Mouse (Mus musculus): ENCODE measurements around the gene Cfap43. TPM values are rescaled to one million over a fixed set of nuclear protein-coding genes. Genes with fewer than 3 reads are reported as not detected.

Gene Cfap43
- total RNA-seq, 1 experiment, result 1.5 TPM

GRCm38 (mm10) chr19:47698266-47698665, 220.8 kb downstream of the Cfap43 start:
- TF ChIP-seq MAFK (IDR thresholded peaks at IDR 0.05; ENCODE audit: insufficient read depth, low read depth, low read length) (no peak), CHD2 (IDR thresholded peaks at IDR 0.05; ENCODE audit: low read depth, low read length) (no peak), ZNF384 (IDR thresholded peaks at IDR 0.05; ENCODE audit: low read depth, low read length) (no peak), HCFC1 (IDR thresholded peaks at IDR 0.05; ENCODE audit: borderline replicate concordance, insufficient read depth, low read length) (no peak), ZC3H11A (IDR thresholded peaks at IDR 0.05; ENCODE audit: borderline replicate concordance, low read depth, low read length) (no peak)
- Histone ChIP-seq H3K27ac (ENCODE audit: insufficient read depth, low read depth, low read length, poor library complexity, severe bottlenecking) (no peak overlapping the region), H3K4me1 (ENCODE audit: control insufficient read depth in 2 of 2, insufficient read depth in 2 of 2, low read length in 2 of 2, poor library complexity in 1 of 2) (peaks cover 0 to 2% of the 10 kb centered on the region in 2 experiments; a peak in 1 of 4 replicates), H3K4me3 (ENCODE audit: insufficient read depth in 1 of 2, low read depth in 1 of 2, low read length in 2 of 2, poor library complexity in 1 of 2, severe bottlenecking in 1 of 2) (no peak overlapping the region), H3K9me3 (ENCODE audit: control insufficient read depth, insufficient read depth, low read depth, low read length) (no peaks in the 10 kb centered on the region), H3K36me3 (ENCODE audit: control insufficient read depth, insufficient read depth, low read length, poor library complexity, severe bottlenecking) (no peaks in the 10 kb centered on the region), H3K9ac (ENCODE audit: insufficient read depth, low read depth, low read length, poor library complexity, severe bottlenecking) (no peak overlapping the region)
- no peak for DNase-seq (ENCODE audit: low read depth, low spot score)
- in situ Hi-C loops (cut with MboI; ENCODE audit: low sequenced_read_pairs in 2 of 2, unreplicated experiment in 2 of 2), result no loop called here

GRCm38 (mm10) chr19:47697067-47697466, 222.0 kb downstream of the Cfap43 start:
- no peak overlapping the region for H3K27ac ChIP-seq (ENCODE audit: insufficient read depth, low read depth, low read length, poor library complexity, severe bottlenecking)
- no peak for DNase-seq (ENCODE audit: low read depth, low spot score)
- H3K36me3 ChIP-seq (ENCODE audit: control insufficient read depth, insufficient read depth, low read length, poor library complexity, severe bottlenecking), result no peaks in the 10 kb centered on the region
- TF ChIP-seq MAFK (IDR thresholded peaks at IDR 0.05; ENCODE audit: insufficient read depth, low read depth, low read length), result no peak
- TF ChIP-seq HCFC1 (IDR thresholded peaks at IDR 0.05; ENCODE audit: borderline replicate concordance, insufficient read depth, low read length), result no peak
- no peak for TF ChIP-seq CHD2 (IDR thresholded peaks at IDR 0.05; ENCODE audit: low read depth, low read length)
- no peak for TF ChIP-seq ZC3H11A (IDR thresholded peaks at IDR 0.05; ENCODE audit: borderline replicate concordance, low read depth, low read length)
- no peak for TF ChIP-seq ZNF384 (IDR thresholded peaks at IDR 0.05; ENCODE audit: low read depth, low read length)
- in situ Hi-C loops (cut with MboI; ENCODE audit: low sequenced_read_pairs in 2 of 2, unreplicated experiment in 2 of 2), result no loop called here
- no peak overlapping the region for H3K9ac ChIP-seq (ENCODE audit: insufficient read depth, low read depth, low read length, poor library complexity, severe bottlenecking)
- H3K9me3 ChIP-seq (ENCODE audit: control insufficient read depth, insufficient read depth, low read depth, low read length), result no peaks in the 10 kb centered on the region
- peak overlapping the region in 1 of 2 experiments; percentile 44; a peak in 2 of 4 replicates for H3K4me3 ChIP-seq (ENCODE audit: insufficient read depth in 1 of 2, low read depth in 1 of 2, low read length in 2 of 2, poor library complexity in 1 of 2, severe bottlenecking in 1 of 2)
- H3K4me1 ChIP-seq (ENCODE audit: control insufficient read depth in 2 of 2, insufficient read depth in 2 of 2, low read length in 2 of 2, poor library complexity in 1 of 2), result peaks cover 0 to 2% of the 10 kb centered on the region in 2 experiments; a peak in 1 of 4 replicates

- peak; percentile 62 for DNase-seq (ENCODE audit: low read depth, low spot score)
- Histone ChIP-seq H3K27ac (ENCODE audit: insufficient read depth, low read depth, low read length, poor library complexity, severe bottlenecking) (no peak overlapping the region), H3K4me1 (ENCODE audit: control insufficient read depth in 2 of 2, insufficient read depth in 2 of 2, low read length in 2 of 2, poor library complexity in 1 of 2) (peaks cover 0 to 2% of the 10 kb centered on the region in 2 experiments; a peak in 1 of 4 replicates), H3K9ac (ENCODE audit: insufficient read depth, low read depth, low read length, poor library complexity, severe bottlenecking) (peak overlapping the region; percentile 22; the same call in 1 of the 2 replicates), H3K36me3 (ENCODE audit: control insufficient read depth, insufficient read depth, low read length, poor library complexity, severe bottlenecking) (no peaks in the 10 kb centered on the region), H3K9me3 (ENCODE audit: control insufficient read depth, insufficient read depth, low read depth, low read length) (no peaks in the 10 kb centered on the region), H3K4me3 (ENCODE audit: insufficient read depth in 1 of 2, low read depth in 1 of 2, low read length in 2 of 2, poor library complexity in 1 of 2, severe bottlenecking in 1 of 2) (peak overlapping the region in 1 of 2 experiments; percentile 49; a peak in 2 of 4 replicates)
- peak; percentile 76; the same call in 1 of the 2 replicates for TF ChIP-seq CHD2 (IDR thresholded peaks at IDR 0.05; ENCODE audit: low read depth, low read length)
- no peak for TF ChIP-seq HCFC1 (IDR thresholded peaks at IDR 0.05; ENCODE audit: borderline replicate concordance, insufficient read depth, low read length)
- in situ Hi-C loops (cut with MboI; ENCODE audit: low sequenced_read_pairs in 2 of 2, unreplicated experiment in 2 of 2), result no loop called here
Measured at GRCm38 (mm10) chr19:47696411-47696810, 222.7 kb downstream of the Cfap43 start.

- H3K27ac ChIP-seq (ENCODE audit: insufficient read depth, low read depth, low read length, poor library complexity, severe bottlenecking), result no peak overlapping the region
- in situ Hi-C loops (cut with MboI; ENCODE audit: low sequenced_read_pairs in 2 of 2, unreplicated experiment in 2 of 2), result no loop called here
- no peak for DNase-seq (ENCODE audit: low read depth, low spot score)
- H3K4me3 ChIP-seq (ENCODE audit: insufficient read depth in 1 of 2, low read depth in 1 of 2, low read length in 2 of 2, poor library complexity in 1 of 2, severe bottlenecking in 1 of 2), result no peak overlapping the region; a peak in 1 of 4 replicates
- no peaks in the 10 kb centered on the region for H3K36me3 ChIP-seq (ENCODE audit: control insufficient read depth, insufficient read depth, low read length, poor library complexity, severe bottlenecking)
- no peaks in the 10 kb centered on the region for H3K9me3 ChIP-seq (ENCODE audit: control insufficient read depth, insufficient read depth, low read depth, low read length)
- peaks cover 0 to 2% of the 10 kb centered on the region in 2 experiments; a peak in 1 of 4 replicates for H3K4me1 ChIP-seq (ENCODE audit: control insufficient read depth in 2 of 2, insufficient read depth in 2 of 2, low read length in 2 of 2, poor library complexity in 1 of 2)
- no peak overlapping the region for H3K9ac ChIP-seq (ENCODE audit: insufficient read depth, low read depth, low read length, poor library complexity, severe bottlenecking)
- TF ChIP-seq HCFC1 (IDR thresholded peaks at IDR 0.05; ENCODE audit: borderline replicate concordance, insufficient read depth, low read length), result no peak
- TF ChIP-seq MAFK (IDR thresholded peaks at IDR 0.05; ENCODE audit: insufficient read depth, low read depth, low read length), result no peak
- no peak for TF ChIP-seq ZC3H11A (IDR thresholded peaks at IDR 0.05; ENCODE audit: borderline replicate concordance, low read depth, low read length)
Measured at GRCm38 (mm10) chr19:47695725-47696124, 223.4 kb downstream of the Cfap43 start.

DNA sequence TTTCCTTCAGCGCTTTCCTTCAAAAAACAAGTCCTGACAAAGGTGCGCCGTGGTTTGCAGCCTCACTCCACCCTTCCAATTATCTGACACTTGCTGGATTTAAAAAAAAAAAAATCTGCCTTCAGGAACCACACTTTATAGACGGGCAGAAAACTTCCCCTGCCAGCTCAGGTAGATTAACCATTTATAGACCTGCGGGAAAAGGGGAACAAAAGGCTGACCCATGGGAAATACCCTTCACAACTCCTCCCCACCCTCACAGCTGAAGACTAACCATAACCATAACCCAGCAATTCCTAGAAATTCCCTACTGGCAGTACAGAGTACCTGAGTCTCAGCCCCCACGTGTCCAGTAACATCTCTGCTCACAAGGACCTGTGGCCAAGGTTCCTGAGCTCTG, 227.1 kb downstream of the Cfap43 start, which contains the start of gene Col17a1:
TSS of gene Col17a1 (minus strand) at position 101 of the 400 bp plus-strand sequence.
- Histone ChIP-seq H3K4me3 (ENCODE audit: insufficient read depth in 1 of 2, low read depth in 1 of 2, low read length in 2 of 2, poor library complexity in 1 of 2, severe bottlenecking in 1 of 2) (no peak within 1 kb of the TSS), H3K27ac (ENCODE audit: insufficient read depth, low read depth, low read length, poor library complexity, severe bottlenecking) (no peak within 1 kb of the TSS), H3K9me3 (ENCODE audit: control insufficient read depth, insufficient read depth, low read depth, low read length) (no peaks in the 10 kb centered on the region), H3K4me1 (ENCODE audit: control insufficient read depth in 2 of 2, insufficient read depth in 2 of 2, low read length in 2 of 2, poor library complexity in 1 of 2) (peaks cover 0 to 2% of the 10 kb centered on the region in 2 experiments; a peak in 1 of 4 replicates), H3K36me3 (ENCODE audit: control insufficient read depth, insufficient read depth, low read length, poor library complexity, severe bottlenecking) (no peaks in the 10 kb centered on the region), H3K9ac (ENCODE audit: insufficient read depth, low read depth, low read length, poor library complexity, severe bottlenecking) (no peak within 1 kb of the TSS)
- no peak for TF ChIP-seq HCFC1 (IDR thresholded peaks at IDR 0.05; ENCODE audit: borderline replicate concordance, insufficient read depth, low read length)
- no peak for TF ChIP-seq ZNF384 (IDR thresholded peaks at IDR 0.05; ENCODE audit: low read depth, low read length)
- no peak for TF ChIP-seq ZC3H11A (IDR thresholded peaks at IDR 0.05; ENCODE audit: borderline replicate concordance, low read depth, low read length)
- no peak for TF ChIP-seq MAFK (IDR thresholded peaks at IDR 0.05; ENCODE audit: insufficient read depth, low read depth, low read length)
- no peak for TF ChIP-seq CHD2 (IDR thresholded peaks at IDR 0.05; ENCODE audit: low read depth, low read length)
- in situ Hi-C loops (cut with MboI; ENCODE audit: low sequenced_read_pairs in 2 of 2, unreplicated experiment in 2 of 2), result no loop called here
- no peak for DNase-seq (ENCODE audit: low read depth, low spot score)

All from ES-E14 (cell line).